Mouse (Mus musculus) lung, adult 18-20 months (tissue): Measurements from ENCODE around the gene Tas1r2.

Experiments
- DNase-seq, 2 experiments: peaks; one replicate each; pipeline ENCODE4 v3.0.0; 2022; ENCODE audit warnings: mixed read lengths in 2 of 2

Gene Tas1r2

GRCm38 (mm10) chr4:139639801-139640200 lies 13.5 kb upstream of the Tas1r2 start:
- DNase-seq = no peak

GRCm38 (mm10) chr4:139640333-139640732 lies 13.0 kb upstream of the Tas1r2 start:
- DNase-seq = no peak

GRCm38 (mm10) chr4:139640775-139641174 lies 12.6 kb upstream of the Tas1r2 start:
- no peak for DNase-seq

- DNase-seq = no peak
Observed at GRCm38 (mm10) chr4:139641829-139642425, 11.4 kb upstream of the Tas1r2 start.

GRCm38 (mm10) chr4:139643972-139644371 lies 9.4 kb upstream of the Tas1r2 start:
- DNase-seq = peak; percentile 39 to 54

GRCm38 (mm10) chr4:139646916-139647315 lies 6.4 kb upstream of the Tas1r2 start:
- DNase-seq = no peak

- no peak for DNase-seq
Observed at GRCm38 (mm10) chr4:139650086-139650743, 3.1 kb upstream of the Tas1r2 start.

- no peak for DNase-seq
Observed at GRCm38 (mm10) chr4:139650907-139651306, 2.4 kb upstream of the Tas1r2 start.

GRCm38 (mm10) chr4:139661897-139662296 lies 8.6 kb downstream of the Tas1r2 start:
- DNase-seq = no peak

GRCm38 (mm10) chr4:139667632-139668031 lies 14.3 kb downstream of the Tas1r2 start:
- DNase-seq = no peak

GRCm38 (mm10) chr4:139669847-139670246 lies 16.5 kb downstream of the Tas1r2 start:
- peak; percentile 20 to 34 for DNase-seq

GRCm38 (mm10) chr4:139675696-139676095 lies 22.4 kb downstream of the Tas1r2 start:
- no peak for DNase-seq

- DNase-seq = peak in 1 of 2 experiments; percentile 5
Observed at GRCm38 (mm10) chr4:139683728-139684638, 30.6 kb downstream of the Tas1r2 start.

GRCm38 (mm10) chr4:139684639-139685017 lies 31.3 kb downstream of the Tas1r2 start:
- peak; percentile 21 to 36 for DNase-seq

GRCm38 (mm10) chr4:139688058-139688457 lies 34.7 kb downstream of the Tas1r2 start:
- DNase-seq = peak in 1 of 2 experiments; percentile 17

- no peak for DNase-seq
Observed at GRCm38 (mm10) chr4:139689627-139690269, 36.4 kb downstream of the Tas1r2 start.

- no peak for DNase-seq
Observed at GRCm38 (mm10) chr4:139693315-139693714, 40.0 kb downstream of the Tas1r2 start.

- DNase-seq = no peak
Observed at GRCm38 (mm10) chr4:139697755-139698154, 44.4 kb downstream of the Tas1r2 start.

GRCm38 (mm10) chr4:139698602-139699001 lies 45.3 kb downstream of the Tas1r2 start:
- no peak for DNase-seq

- no peak for DNase-seq
Observed at GRCm38 (mm10) chr4:139702914-139703313, 49.6 kb downstream of the Tas1r2 start.

GRCm38 (mm10) chr4:139703468-139703867 lies 50.1 kb downstream of the Tas1r2 start:
- DNase-seq = no peak

GRCm38 (mm10) chr4:139705986-139706385 lies 52.6 kb downstream of the Tas1r2 start:
- DNase-seq = no peak
